Mouse (Mus musculus) lung, embryonic 15.5 days (tissue): ENCODE measurements at regions not wholly inside any gene's neighbourhood (a gene's known extent, or its start where the extent isn't known, plus 50 kb on each side); places are given as distances from the start of the nearest gene placed in this dataset.

ENCODE experiments used
- ATAC-seq: fragments of 200-750 bp; cut with Nextera tagmentation; 2 replicates; pipeline ENCODE4 v1.8.0; 2017; ENCODE audit warnings: moderate number of reproducible peaks, borderline replicate concordance; ENCODE audit not compliant: low FRiP score, low TSS enrichment; ENCODE audit errors: extremely low read depth
- H3K27ac ChIP-seq: fragments of 300-500 bp; sonication (generic); 2 replicates; pipeline ENCODE4 v1.5.1; 2015; ENCODE audit warnings: moderate library complexity, mild to moderate bottlenecking, inconsistent platforms
- H3K27me3 ChIP-seq: fragments of 300-500 bp; sonication (generic); 2 replicates; pipeline ENCODE4 v1.6.1; 2015; ENCODE audit warnings: inconsistent platforms
- H3K36me3 ChIP-seq: fragments of 300-500 bp; sonication (generic); 2 replicates; pipeline ENCODE4 v1.6.1; 2015; ENCODE audit warnings: inconsistent platforms
- H3K4me1 ChIP-seq: fragments of 300-500 bp; sonication (generic); 2 replicates; pipeline ENCODE4 v1.6.1; 2015; ENCODE audit warnings: inconsistent platforms
- H3K4me2 ChIP-seq: fragments of 300-500 bp; sonication (generic); 2 replicates; pipeline ENCODE4 v1.6.1; 2015; ENCODE audit warnings: inconsistent platforms, mild to moderate bottlenecking, moderate library complexity
- H3K4me3 ChIP-seq: fragments of 300-500 bp; sonication (generic); 2 replicates; pipeline ENCODE4 v1.5.1; 2015; ENCODE audit warnings: mild to moderate bottlenecking, inconsistent platforms
- H3K9ac ChIP-seq: fragments of 300-500 bp; sonication (generic); 2 replicates; pipeline ENCODE4 v1.6.1; 2015; ENCODE audit warnings: inconsistent platforms
- H3K9me3 ChIP-seq: fragments of 300-500 bp; sonication (generic); 2 replicates; pipeline ENCODE4 v1.6.1; 2016; ENCODE audit warnings: inconsistent platforms
- WGBS: fragments of 180-500 bp; shearing (Covaris S2); methylation state at CpG from one replicate; pipeline ENCODE4 v1.1.7; 2015; 5-methylcytosine and 5-hydroxymethylcytosine counted together

GRCm38 (mm10) chr9:101714805-101715204 is 146.8 kb upstream of the 9630041A04Rik start:
- H3K27me3 ChIP-seq, result no peaks in the 10 kb centered on the region
- H3K9ac ChIP-seq, result no peak overlapping the region
- 84% methylated on average over 5 of the region's 5 CpGs for WGBS
- no peaks in the 10 kb centered on the region for H3K4me1 ChIP-seq
- H3K9me3 ChIP-seq, result no peaks in the 10 kb centered on the region
- H3K27ac ChIP-seq, result no peak overlapping the region
- ATAC-seq, result no peak
- H3K4me2 ChIP-seq, result no peak overlapping the region
- no peaks in the 10 kb centered on the region for H3K36me3 ChIP-seq
- no peak overlapping the region for H3K4me3 ChIP-seq

GRCm38 (mm10) chr9:101710611-101711071 is 151.0 kb upstream of the 9630041A04Rik start:
- Histone ChIP-seq H3K9me3 (no peaks in the 10 kb centered on the region), H3K4me3 (no peak overlapping the region), H3K36me3 (no peaks in the 10 kb centered on the region), H3K4me1 (no peaks in the 10 kb centered on the region), H3K27ac (no peak overlapping the region), H3K27me3 (no peaks in the 10 kb centered on the region), H3K4me2 (no peak overlapping the region), H3K9ac (no peak overlapping the region)
- peak; percentile 78 for ATAC-seq
- 51% methylated on average over 8 of the region's 8 CpGs for WGBS

GRCm38 (mm10) chr9:101700368-101700767 is 161.3 kb upstream of the 9630041A04Rik start:
- ATAC-seq, result no peak
- H3K9ac ChIP-seq, result no peak overlapping the region
- H3K4me1 ChIP-seq, result no peaks in the 10 kb centered on the region
- no peak overlapping the region for H3K4me2 ChIP-seq
- H3K36me3 ChIP-seq, result no peaks in the 10 kb centered on the region
- no peaks in the 10 kb centered on the region for H3K27me3 ChIP-seq
- H3K4me3 ChIP-seq, result no peak overlapping the region
- WGBS, result 69% methylated on average over 7 of the region's 7 CpGs
- H3K9me3 ChIP-seq, result no peaks in the 10 kb centered on the region
- H3K27ac ChIP-seq, result no peak overlapping the region

GRCm38 (mm10) chr9:101694054-101694453 is 167.6 kb upstream of the 9630041A04Rik start:
- WGBS, result 76% methylated on average over 5 of the region's 5 CpGs
- no peak overlapping the region for H3K27ac ChIP-seq
- ATAC-seq, result no peak
- H3K4me2 ChIP-seq, result no peak overlapping the region
- no peaks in the 10 kb centered on the region for H3K36me3 ChIP-seq
- no peaks in the 10 kb centered on the region for H3K9me3 ChIP-seq
- H3K4me3 ChIP-seq, result no peak overlapping the region
- H3K9ac ChIP-seq, result no peak overlapping the region
- peaks cover 3% of the 10 kb centered on the region; the same call in 1 of the 2 replicates for H3K4me1 ChIP-seq
- peaks cover 15% of the 10 kb centered on the region for H3K27me3 ChIP-seq

- peaks cover 15% of the 10 kb centered on the region for H3K27me3 ChIP-seq
- no peak overlapping the region for H3K4me2 ChIP-seq
- no peak overlapping the region for H3K9ac ChIP-seq
- H3K27ac ChIP-seq, result no peak overlapping the region
- H3K4me1 ChIP-seq, result peaks cover 3% of the 10 kb centered on the region; the same call in 1 of the 2 replicates
- H3K9me3 ChIP-seq, result no peaks in the 10 kb centered on the region
- H3K4me3 ChIP-seq, result no peak overlapping the region
- WGBS, result 77% methylated on average over 6 of the region's 6 CpGs
- ATAC-seq, result no peak
- no peaks in the 10 kb centered on the region for H3K36me3 ChIP-seq
Observed at GRCm38 (mm10) chr9:101691336-101691735, 170.3 kb upstream of the 9630041A04Rik start.

GRCm38 (mm10) chr9:101690916-101691315 is 170.7 kb upstream of the 9630041A04Rik start:
- no peaks in the 10 kb centered on the region for H3K36me3 ChIP-seq
- 50% methylated on average over 7 of the region's 7 CpGs for WGBS
- peaks cover 15% of the 10 kb centered on the region for H3K27me3 ChIP-seq
- no peak overlapping the region for H3K9ac ChIP-seq
- no peak overlapping the region for H3K27ac ChIP-seq
- H3K4me1 ChIP-seq, result peaks cover 3% of the 10 kb centered on the region; the same call in 1 of the 2 replicates
- no peak overlapping the region for H3K4me3 ChIP-seq
- ATAC-seq, result no peak
- H3K9me3 ChIP-seq, result no peaks in the 10 kb centered on the region
- no peak overlapping the region for H3K4me2 ChIP-seq

- H3K4me2 ChIP-seq, result peak overlapping the region; percentile 31
Observed at GRCm38 (mm10) chr9:101690402-101690861, 171.2 kb upstream of the 9630041A04Rik start.

GRCm38 (mm10) chr9:101689532-101690401 is 171.9 kb upstream of the 9630041A04Rik start:
- H3K4me2 ChIP-seq, result no peak overlapping the region
- no peaks in the 10 kb centered on the region for H3K9me3 ChIP-seq
- peaks cover 15% of the 10 kb centered on the region for H3K27me3 ChIP-seq
- 17% methylated on average over 11 of the region's 11 CpGs for WGBS
- no peak overlapping the region for H3K9ac ChIP-seq
- H3K4me3 ChIP-seq, result no peak overlapping the region
- H3K27ac ChIP-seq, result no peak overlapping the region
- no peaks in the 10 kb centered on the region for H3K36me3 ChIP-seq
- peaks cover 3% of the 10 kb centered on the region; the same call in 1 of the 2 replicates for H3K4me1 ChIP-seq
- 0 out of 2 replicates have a peak, but pooled peaks have one; percentile 35 for ATAC-seq

More at GRCm38 (mm10) chr9:101690402-101690861, 171.2 kb upstream of the 9630041A04Rik start:
- ATAC-seq, result peak; percentile 59; the same call in 1 of the 2 replicates
- no peak overlapping the region for H3K27ac ChIP-seq
- WGBS, result 20% methylated on average over 12 of the region's 12 CpGs
- no peak overlapping the region for H3K9ac ChIP-seq
- H3K4me1 ChIP-seq, result peaks cover 3% of the 10 kb centered on the region; the same call in 1 of the 2 replicates
- H3K36me3 ChIP-seq, result no peaks in the 10 kb centered on the region
- peaks cover 15% of the 10 kb centered on the region for H3K27me3 ChIP-seq
- H3K9me3 ChIP-seq, result no peaks in the 10 kb centered on the region
- no peak overlapping the region for H3K4me3 ChIP-seq

- H3K4me3 ChIP-seq, result no peak overlapping the region
Observed at GRCm38 (mm10) chr9:101687226-101687625, 174.4 kb upstream of the 9630041A04Rik start.

GRCm38 (mm10) chr9:101677563-101677962 is 184.1 kb upstream of the 9630041A04Rik start:
- Histone ChIP-seq H3K9me3 (no peaks in the 10 kb centered on the region), H3K9ac (no peak overlapping the region), H3K4me3 (no peak overlapping the region), H3K27me3 (no peaks in the 10 kb centered on the region), H3K4me2 (no peak overlapping the region), H3K36me3 (no peaks in the 10 kb centered on the region), H3K27ac (no peak overlapping the region), H3K4me1 (no peaks in the 10 kb centered on the region)
- no peak for ATAC-seq
- 57% methylated on average over 2 of the region's 2 CpGs for WGBS

More at GRCm38 (mm10) chr9:101687226-101687625, 174.4 kb upstream of the 9630041A04Rik start:
- Histone ChIP-seq H3K36me3 (no peaks in the 10 kb centered on the region), H3K9ac (no peak overlapping the region), H3K27ac (no peak overlapping the region), H3K4me1 (peaks cover 3% of the 10 kb centered on the region; the same call in 1 of the 2 replicates), H3K9me3 (no peaks in the 10 kb centered on the region), H3K27me3 (peaks cover 13% of the 10 kb centered on the region), H3K4me2 (no peak overlapping the region)
- 78% methylated on average over 6 of the region's 6 CpGs for WGBS
- no peak for ATAC-seq

GRCm38 (mm10) chr9:101670111-101670510 is 191.5 kb upstream of the 9630041A04Rik start:
- H3K4me2 ChIP-seq, result no peak overlapping the region
- WGBS, result 88% methylated on average over 1 of the region's 1 CpGs
- no peak for ATAC-seq
- no peak overlapping the region for H3K27ac ChIP-seq
- no peaks in the 10 kb centered on the region for H3K27me3 ChIP-seq
- H3K9me3 ChIP-seq, result no peaks in the 10 kb centered on the region
- no peak overlapping the region for H3K9ac ChIP-seq
- H3K4me1 ChIP-seq, result no peaks in the 10 kb centered on the region
- H3K36me3 ChIP-seq, result no peaks in the 10 kb centered on the region
- H3K4me3 ChIP-seq, result no peak overlapping the region

- Histone ChIP-seq H3K9me3 (no peaks in the 10 kb centered on the region), H3K4me3 (no peak overlapping the region), H3K4me1 (no peaks in the 10 kb centered on the region), H3K27ac (no peak overlapping the region), H3K27me3 (no peaks in the 10 kb centered on the region), H3K9ac (no peak overlapping the region), H3K36me3 (no peaks in the 10 kb centered on the region), H3K4me2 (no peak overlapping the region)
- WGBS, result 74% methylated on average over 5 of the region's 5 CpGs
- ATAC-seq, result no peak
Observed at GRCm38 (mm10) chr9:101649816-101650215, 211.8 kb upstream of the 9630041A04Rik start.
